Mouse (Mus musculus): Measurements from ENCODE around the gene Clic6. TPM values are rescaled to one million over a fixed set of nuclear protein-coding genes. Genes with fewer than 3 reads are reported as not detected.

The Clic6 gene
- polyA plus RNA-seq, 1 experiment from 2014 or later: 8.9 TPM

- Histone ChIP-seq H3K9ac (no peak overlapping the region), H3K4me1 (ENCODE audit: insufficient read depth) (peaks cover 11% of the 10 kb centered on the region; the same call in 1 of the 2 replicates), H3K9me3 (ENCODE audit: low read depth, low read length) (no peaks in the 10 kb centered on the region), H3K4me3 (ENCODE audit: low read depth, low read length) (no peak overlapping the region), H3K27ac (ENCODE audit: low read depth) (no peak overlapping the region), H3K36me3 (ENCODE audit: insufficient read depth) (no peaks in the 10 kb centered on the region), H3K27me3 (ENCODE audit: insufficient read depth, low read length) (no peaks in the 10 kb centered on the region), H3K4me2 (no peak overlapping the region)
- DNase-seq (peak; percentile 77), ATAC-seq (ENCODE audit: insufficient read depth) (no peak)
- peak; percentile 69 for TF ChIP-seq CTCF (IDR thresholded peaks at IDR 0.05; ENCODE audit: low read depth)
- WGBS: 60% methylated on average over 10 of the region's 10 CpGs
These were observed 40.2 kb upstream of the Clic6 start for GRCm38 (mm10) chr16:92445377-92445776.

- H3K4me2 ChIP-seq: no peak overlapping the region
- no peak overlapping the region for H3K4me3 ChIP-seq (ENCODE audit: low read depth, low read length)
- H3K27ac ChIP-seq (ENCODE audit: low read depth): no peak overlapping the region
- no peak overlapping the region for H3K9ac ChIP-seq
- DNase-seq (no peak), ATAC-seq (ENCODE audit: insufficient read depth) (no peak)
- H3K36me3 ChIP-seq (ENCODE audit: insufficient read depth): no peaks in the 10 kb centered on the region
- no peaks in the 10 kb centered on the region for H3K27me3 ChIP-seq (ENCODE audit: insufficient read depth, low read length)
- no peak for TF ChIP-seq CTCF (IDR thresholded peaks at IDR 0.05; ENCODE audit: low read depth)
- H3K9me3 ChIP-seq (ENCODE audit: low read depth, low read length): no peaks in the 10 kb centered on the region
- 0 out of 2 replicates have a peak, but pooled peaks cover under 1% of the 10 kb centered on the region for H3K4me1 ChIP-seq (ENCODE audit: insufficient read depth)
- WGBS: 91% methylated on average over 14 of the region's 14 CpGs
These were observed 36.5 kb upstream of the Clic6 start for GRCm38 (mm10) chr16:92449080-92449479.

DNA sequence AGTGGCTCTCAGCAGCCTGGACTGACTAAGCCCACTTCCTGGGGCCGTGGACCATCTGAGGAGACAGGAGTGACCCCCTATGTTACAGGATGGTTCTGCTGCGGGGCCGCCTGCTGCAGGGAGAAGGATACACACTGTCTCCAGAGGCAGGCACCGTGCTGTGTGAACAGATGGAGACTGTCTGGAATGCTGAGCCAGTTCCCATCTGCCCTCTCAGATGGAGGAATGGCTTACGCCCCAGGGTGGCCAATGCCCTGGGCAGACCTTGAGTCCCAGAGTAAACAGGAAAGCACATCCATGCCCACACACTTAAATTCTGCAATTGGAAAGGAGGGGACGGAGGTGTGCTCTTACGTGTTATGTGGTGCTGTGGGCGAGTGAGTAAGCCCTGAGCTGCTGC, 35.2 kb upstream of the Clic6 start:
- 81% methylated on average over 8 of the region's 8 CpGs for WGBS
- no peaks in the 10 kb centered on the region for H3K36me3 ChIP-seq (ENCODE audit: insufficient read depth)
- H3K9me3 ChIP-seq (ENCODE audit: low read depth, low read length): no peaks in the 10 kb centered on the region
- H3K27ac ChIP-seq (ENCODE audit: low read depth): no peak overlapping the region
- no peak for TF ChIP-seq CTCF (IDR thresholded peaks at IDR 0.05; ENCODE audit: low read depth)
- no peak overlapping the region for H3K4me3 ChIP-seq (ENCODE audit: low read depth, low read length)
- H3K9ac ChIP-seq: no peak overlapping the region
- H3K4me2 ChIP-seq: no peak overlapping the region
- no peaks in the 10 kb centered on the region for H3K4me1 ChIP-seq (ENCODE audit: insufficient read depth)
- no peak for ATAC-seq (ENCODE audit: insufficient read depth)
- no peaks in the 10 kb centered on the region for H3K27me3 ChIP-seq (ENCODE audit: insufficient read depth, low read length)
- no peak for DNase-seq

DNA sequence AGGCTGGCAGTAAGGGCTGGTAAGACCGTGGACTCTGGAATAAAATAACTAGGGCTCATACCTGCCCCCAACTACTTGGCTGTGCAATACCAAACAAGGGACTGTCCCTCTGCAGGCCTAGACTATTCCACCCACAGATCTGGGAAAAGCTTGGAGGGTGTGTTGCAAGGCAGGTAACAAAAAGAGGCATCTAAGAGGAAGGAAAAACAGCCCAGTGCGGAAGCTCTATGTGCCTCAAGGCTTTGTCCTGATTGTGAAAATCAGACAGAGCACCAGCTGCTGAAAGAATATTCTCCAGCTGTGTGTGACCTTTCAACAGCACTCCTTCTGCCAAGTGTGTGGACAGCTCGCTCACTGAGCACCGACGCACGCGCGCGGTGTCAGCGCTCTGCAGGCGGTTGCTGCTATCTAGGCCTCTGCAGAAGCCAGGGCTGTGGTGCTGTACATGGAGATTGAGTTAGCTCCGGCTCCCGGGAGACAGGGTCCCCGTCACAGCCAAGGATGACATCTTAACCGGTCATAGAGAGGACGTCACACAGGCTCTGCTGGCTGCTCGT, 33.9 kb upstream of the Clic6 start:
- Histone ChIP-seq H3K4me1 (ENCODE audit: insufficient read depth) (no peaks in the 10 kb centered on the region), H3K4me3 (ENCODE audit: low read depth, low read length) (no peak overlapping the region), H3K27ac (ENCODE audit: low read depth) (no peak overlapping the region), H3K9me3 (ENCODE audit: low read depth, low read length) (no peaks in the 10 kb centered on the region), H3K9ac (no peak overlapping the region), H3K4me2 (no peak overlapping the region), H3K27me3 (ENCODE audit: insufficient read depth, low read length) (no peaks in the 10 kb centered on the region), H3K36me3 (ENCODE audit: insufficient read depth) (no peaks in the 10 kb centered on the region)
- WGBS: 70% methylated on average over 17 of the region's 17 CpGs
- ATAC-seq (ENCODE audit: insufficient read depth): peak; percentile 62; the same call in 1 of the 2 replicates
- no peak for TF ChIP-seq CTCF (IDR thresholded peaks at IDR 0.05; ENCODE audit: low read depth)
- peak; percentile 79 for DNase-seq

DNA sequence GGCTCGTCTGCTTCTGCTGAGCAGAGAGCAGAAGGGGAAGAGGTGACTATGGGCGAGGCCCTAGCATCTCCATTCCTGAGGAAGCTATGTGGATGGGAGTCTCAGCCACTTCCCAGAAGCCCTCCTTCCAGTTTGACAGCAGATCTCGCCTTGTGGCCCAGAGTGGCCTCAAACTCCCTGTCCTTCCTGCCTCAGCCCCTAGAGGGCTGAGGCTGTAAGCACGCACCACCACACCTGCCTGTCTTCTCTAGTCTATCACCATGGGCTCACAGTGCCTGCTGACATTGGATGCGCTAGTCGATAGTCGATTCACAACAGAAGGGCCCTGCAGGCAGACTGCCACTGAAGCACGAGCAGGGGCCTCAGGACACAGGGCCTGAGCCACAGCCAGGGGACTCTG, 32.9 kb upstream of the Clic6 start:
- no peak overlapping the region for H3K4me2 ChIP-seq
- H3K9ac ChIP-seq: no peak overlapping the region
- DNase-seq (peak; percentile 32), ATAC-seq (ENCODE audit: insufficient read depth) (no peak)
- peak; percentile 58 for TF ChIP-seq CTCF (IDR thresholded peaks at IDR 0.05; ENCODE audit: low read depth)
- WGBS: 55% methylated on average over 8 of the region's 8 CpGs
- H3K4me1 ChIP-seq (ENCODE audit: insufficient read depth): no peaks in the 10 kb centered on the region
- no peaks in the 10 kb centered on the region for H3K9me3 ChIP-seq (ENCODE audit: low read depth, low read length)
- H3K4me3 ChIP-seq (ENCODE audit: low read depth, low read length): no peak overlapping the region
- no peaks in the 10 kb centered on the region for H3K27me3 ChIP-seq (ENCODE audit: insufficient read depth, low read length)
- no peak overlapping the region for H3K27ac ChIP-seq (ENCODE audit: low read depth)
- no peaks in the 10 kb centered on the region for H3K36me3 ChIP-seq (ENCODE audit: insufficient read depth)

DNA sequence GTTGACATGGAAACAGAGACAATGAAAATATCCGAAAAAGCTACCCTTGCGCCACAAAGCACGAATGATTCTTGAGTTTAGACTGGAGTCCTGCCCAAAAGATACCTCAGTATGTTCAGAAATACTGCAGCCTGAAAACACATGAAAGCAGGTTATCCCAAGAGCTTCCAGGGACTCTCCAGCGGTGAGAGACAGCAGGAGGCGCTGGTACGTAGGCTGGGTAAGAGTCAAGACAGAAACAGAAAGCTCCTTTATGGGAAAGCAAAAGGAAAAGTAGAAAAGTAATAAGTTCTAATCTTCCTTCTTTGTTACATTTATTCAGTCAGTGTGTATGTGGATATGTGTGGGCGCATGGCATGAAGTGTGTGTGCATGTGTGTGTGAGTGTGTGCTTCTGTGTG, 31.5 kb upstream of the Clic6 start:
- H3K27me3 ChIP-seq (ENCODE audit: insufficient read depth, low read length): no peaks in the 10 kb centered on the region
- no peak overlapping the region for H3K4me2 ChIP-seq
- no peaks in the 10 kb centered on the region for H3K36me3 ChIP-seq (ENCODE audit: insufficient read depth)
- no peaks in the 10 kb centered on the region for H3K9me3 ChIP-seq (ENCODE audit: low read depth, low read length)
- ATAC-seq (ENCODE audit: insufficient read depth): no peak
- H3K4me3 ChIP-seq (ENCODE audit: low read depth, low read length): no peak overlapping the region
- H3K4me1 ChIP-seq (ENCODE audit: insufficient read depth): no peaks in the 10 kb centered on the region
- WGBS: 86% methylated on average over 7 of the region's 7 CpGs
- no peak for TF ChIP-seq CTCF (IDR thresholded peaks at IDR 0.05; ENCODE audit: low read depth)
- no peak for DNase-seq
- no peak overlapping the region for H3K27ac ChIP-seq (ENCODE audit: low read depth)
- H3K9ac ChIP-seq: no peak overlapping the region

DNA sequence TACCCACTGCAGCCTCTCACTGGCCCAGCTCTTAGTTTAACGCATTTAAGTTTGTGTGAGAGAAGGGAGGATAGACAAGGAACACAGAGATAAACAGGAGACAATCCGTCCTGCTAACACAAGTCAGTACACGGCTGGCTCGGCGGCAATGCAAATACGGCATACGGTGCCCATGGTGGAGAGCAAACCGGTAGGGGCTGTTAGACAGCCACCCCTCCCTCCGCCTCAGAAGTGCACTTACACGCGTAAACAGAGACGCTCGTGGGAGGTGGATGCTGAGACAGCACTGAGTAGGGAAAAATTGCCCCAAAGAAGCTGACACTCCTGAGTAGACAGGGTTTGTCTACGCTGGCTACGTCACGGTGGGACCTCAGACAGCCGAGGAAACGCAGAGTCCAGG, 31.0 kb upstream of the Clic6 start:
- Histone ChIP-seq H3K9me3 (ENCODE audit: low read depth, low read length) (no peaks in the 10 kb centered on the region), H3K27ac (ENCODE audit: low read depth) (no peak overlapping the region), H3K4me1 (ENCODE audit: insufficient read depth) (no peaks in the 10 kb centered on the region), H3K27me3 (ENCODE audit: insufficient read depth, low read length) (no peaks in the 10 kb centered on the region), H3K4me3 (ENCODE audit: low read depth, low read length) (no peak overlapping the region), H3K9ac (no peak overlapping the region), H3K36me3 (ENCODE audit: insufficient read depth) (no peaks in the 10 kb centered on the region), H3K4me2 (no peak overlapping the region)
- DNase-seq (no peak), ATAC-seq (ENCODE audit: insufficient read depth) (no peak)
- TF ChIP-seq CTCF (IDR thresholded peaks at IDR 0.05; ENCODE audit: low read depth): no peak
- WGBS: 66% methylated on average over 18 of the region's 18 CpGs

- no peak overlapping the region for H3K4me2 ChIP-seq
- no peaks in the 10 kb centered on the region for H3K36me3 ChIP-seq (ENCODE audit: insufficient read depth)
- ATAC-seq (ENCODE audit: insufficient read depth) (no peak), DNase-seq (peak; percentile 33)
- no peak overlapping the region for H3K27ac ChIP-seq (ENCODE audit: low read depth)
- WGBS: 60% methylated on average over 8 of the region's 8 CpGs
- peak; percentile 52 for TF ChIP-seq CTCF (IDR thresholded peaks at IDR 0.05; ENCODE audit: low read depth)
- no peaks in the 10 kb centered on the region for H3K4me1 ChIP-seq (ENCODE audit: insufficient read depth)
- H3K9me3 ChIP-seq (ENCODE audit: low read depth, low read length): no peaks in the 10 kb centered on the region
- no peak overlapping the region for H3K9ac ChIP-seq
- no peak overlapping the region for H3K4me3 ChIP-seq (ENCODE audit: low read depth, low read length)
- H3K27me3 ChIP-seq (ENCODE audit: insufficient read depth, low read length): no peaks in the 10 kb centered on the region
These were observed 30.0 kb upstream of the Clic6 start for GRCm38 (mm10) chr16:92455488-92455887.

Measured in lung, embryonic 14.5 days (tissue).